Comparison of ENCODE assay signal across 8 mouse cellular contexts in genomic region chr6:137252194-137252886, GRCm38 (mm10). TPM values are rescaled to one million over a fixed set of nuclear protein-coding genes. Genes with fewer than 3 reads are reported as not detected.
DNase-seq lines count a peak whose midpoint lies in the region; ATAC-seq lines count a peak whose summit lies in the region.

TSS of gene Ptpro (plus strand) at chr6:137252319.

- H3K9me3 ChIP-seq in heart, embryonic 14.5 days (ENCODE audit: control insufficient read depth, low read length): no peaks in the 10 kb centered on the region
- H3K9me3 ChIP-seq in midbrain, embryonic 11.5 days (ENCODE audit: control insufficient read depth, low read length): no peaks in the 10 kb centered on the region

- WGBS in heart, embryonic 14.5 days: under 1% methylated on average over 50 of the region's 53 CpGs
- under 1% methylated on average over 51 of the region's 53 CpGs for WGBS in midbrain, embryonic 11.5 days

- H3K9ac ChIP-seq in heart, embryonic 14.5 days (ENCODE audit: low read length): peak within 1 kb of the TSS; percentile 38; the same call in 1 of the 2 replicates
- peak within 1 kb of the TSS; percentile 88 for H3K9ac ChIP-seq in midbrain, embryonic 11.5 days (ENCODE audit: low read length)

- H3K4me2 ChIP-seq in heart, embryonic 14.5 days (ENCODE audit: low read length): peak within 1 kb of the TSS; percentile 85
- H3K4me2 ChIP-seq in midbrain, embryonic 11.5 days: peak within 1 kb of the TSS; percentile 92

- peaks cover 28% of the 10 kb centered on the region for H3K27me3 ChIP-seq in heart, embryonic 14.5 days (ENCODE audit: control insufficient read depth, insufficient read depth, low read length)
- H3K27me3 ChIP-seq in midbrain, embryonic 11.5 days (ENCODE audit: control insufficient read depth, insufficient read depth, low read length): no peaks in the 10 kb centered on the region

- no peak for DNase-seq in heart, postnatal 4 days
- DNase-seq in brain, adult 2 months (ENCODE audit: low read depth, low spot score): peak; percentile 76
- peak in 1 of 2 experiments; percentile 57 for DNase-seq in frontal cortex, adult 2 months (ENCODE audit: extremely low spot score in 1 of 2, low spot score in 1 of 2)
- DNase-seq in layer of hippocampus, postnatal 10 days (ENCODE audit: low spot score in 2 of 2): peak; percentile 68 to 74
- DNase-seq in midbrain, embryonic 11.5 days (ENCODE audit: low spot score, missing footprints): peak; percentile 96
- peak; percentile 51 for DNase-seq in testis, postnatal 10 days (ENCODE audit: low spot score)
- DNase-seq in spleen, adult 18-20 months: no peak

- no peak for ATAC-seq in heart, embryonic 14.5 days (ENCODE audit: insufficient number of reproducible peaks, insufficient read depth, low FRiP score, low read depth)
- ATAC-seq in midbrain, embryonic 11.5 days (ENCODE audit: low FRiP score): peak; percentile 92

- peaks cover 3 to 4% of the 10 kb centered on the region in 2 experiments; a peak in 2 of 4 replicates for H3K4me1 ChIP-seq in heart, embryonic 14.5 days (ENCODE audit: control insufficient read depth in 2 of 2, insufficient read depth in 2 of 2, low read length in 2 of 2)
- H3K4me1 ChIP-seq in midbrain, embryonic 11.5 days (ENCODE audit: control insufficient read depth, insufficient read depth, low read length): 0 out of 2 replicates have a peak, but pooled peaks cover 4% of the 10 kb centered on the region

- peak within 1 kb of the TSS; percentile 35 to 45 for H3K4me3 ChIP-seq in heart, embryonic 14.5 days (ENCODE audit: control insufficient read depth in 1 of 2, insufficient read depth in 1 of 2, low read depth in 1 of 2, low read length in 2 of 2)
- peak within 1 kb of the TSS; percentile 53 for H3K4me3 ChIP-seq in midbrain, embryonic 11.5 days (ENCODE audit: low read depth, low read length)

- no peak within 1 kb of the TSS for H3K27ac ChIP-seq in heart, embryonic 14.5 days (replicated peaks in 1 of 2; ENCODE audit: control insufficient read depth in 1 of 2, insufficient read depth in 1 of 2, low read depth in 2 of 2, low read length in 2 of 2)
- H3K27ac ChIP-seq in midbrain, embryonic 11.5 days (ENCODE audit: low read depth, low read length): peak within 1 kb of the TSS; percentile 73; the same call in 1 of the 2 replicates

- H3K36me3 ChIP-seq in heart, embryonic 14.5 days (ENCODE audit: control insufficient read depth, insufficient read depth, low read length): no peaks in the 10 kb centered on the region
- no peaks in the 10 kb centered on the region for H3K36me3 ChIP-seq in midbrain, embryonic 11.5 days (ENCODE audit: control insufficient read depth, insufficient read depth, low read length)

RNA-seq across cellular contexts. Expression of gene Ptpro, which starts in this region (rescaled TPM):
- 2.7 and 4.1 TPM in 2 replicates for polyA plus RNA-seq in heart, embryonic 14.5 days (2014; fragmentation: Nextera tagmentation; extraction: Ambion mirVana)
- total RNA-seq in heart, postnatal 4 days (2021): 1 to 10 TPM; 3.0 to 4.8 TPM
- polyA plus RNA-seq in frontal cortex, adult 2 months (2012; rRNA removed): 86.0 and 93.6 TPM in 2 replicates
- 10 to 100 TPM; 85.8 to 94.2 TPM for total RNA-seq in layer of hippocampus, postnatal 10 days (2021)
- 17.5 and 19.9 TPM in 2 replicates for polyA plus RNA-seq in midbrain, embryonic 11.5 days (2014; fragmentation: Nextera tagmentation; extraction: Ambion mirVana)

Comparison
In these comparisons a context has a peak if more than half of its experiments do, and no peak if none do; other contexts are left out.
1. RNA of gene Ptpro (total RNA-seq): 85.8 to 94.2 TPM in layer of hippocampus, postnatal 10 days; 3.0 to 4.8 TPM in heart, postnatal 4 days; every median in the first group is over 10 times any median in the second.
2. DNase-seq: peak in brain, adult 2 months (single experiment), layer of hippocampus, postnatal 10 days (2 of 2), midbrain, embryonic 11.5 days (single experiment) and testis, postnatal 10 days (single experiment); none in heart, postnatal 4 days (single experiment) and spleen, adult 18-20 months (0 of 2).